Mouse (Mus musculus): ENCODE measurements around the gene Gm20388.

DNA sequence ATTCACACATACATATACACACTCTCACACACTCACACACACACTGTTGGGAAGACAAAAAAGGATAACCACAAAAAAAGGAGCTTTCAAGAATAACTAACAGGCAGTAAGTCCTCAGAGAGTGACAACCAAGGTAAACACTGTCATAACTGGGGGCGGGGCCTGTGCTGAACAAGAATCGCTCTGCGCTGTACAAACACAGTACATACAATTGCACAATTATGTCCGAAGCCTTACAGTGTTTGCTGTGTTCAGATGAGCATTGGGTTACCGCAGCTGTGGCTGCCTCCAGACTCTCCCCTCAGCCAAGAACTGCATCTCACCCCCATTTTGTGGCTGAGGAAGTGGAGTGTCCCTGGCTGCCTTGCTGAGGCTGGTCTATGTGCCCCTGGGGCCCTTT is 1510.4 kb downstream of the Gm20388 start:
- TF ChIP-seq CTCF (IDR thresholded peaks at IDR 0.05; ENCODE audit: low read depth, low read length) = no peak
- no peak for TF ChIP-seq GATA1 (IDR thresholded peaks at IDR 0.05; ENCODE audit: borderline replicate concordance, low read length)
- no peak for TF ChIP-seq TAL1 (conservative IDR thresholded peaks at IDR 0.05; ENCODE audit: low read depth, low read length)

Measured in G1E (cell line).